Mouse (Mus musculus): Measurements from ENCODE around the gene Stoml2.

DNA sequence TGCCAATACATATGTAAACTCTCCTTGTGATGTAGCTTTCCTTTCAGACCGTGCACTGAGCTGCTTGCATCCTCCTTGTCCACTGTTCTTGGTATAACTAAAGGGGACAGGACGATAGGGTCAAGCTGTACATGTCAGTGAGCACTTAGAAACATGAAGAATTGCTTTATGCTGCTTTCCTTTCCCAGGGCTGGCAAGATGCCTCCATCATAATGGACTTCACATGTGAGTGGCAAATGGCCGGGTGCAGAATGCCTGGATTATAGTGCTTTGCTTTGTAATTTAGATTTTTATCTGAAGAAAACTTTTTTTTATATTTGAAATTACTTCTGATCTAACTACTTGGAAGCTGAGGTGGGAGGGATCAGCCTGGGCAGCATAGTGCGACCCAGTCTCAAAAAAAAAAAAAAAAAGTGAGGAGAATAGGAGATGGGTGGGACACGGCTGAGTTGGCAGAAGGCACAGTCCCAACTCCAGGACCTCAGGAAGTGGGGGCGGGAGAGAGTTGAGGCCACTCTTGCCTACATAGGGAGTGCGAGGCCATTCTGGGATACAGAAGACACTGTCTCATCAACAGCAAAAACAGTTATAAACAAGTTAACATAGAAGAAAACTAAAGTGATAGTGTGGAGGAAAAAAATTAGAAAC, 46.7 kb upstream of the Stoml2 start:
- TF ChIP-seq POLR2A (IDR thresholded peaks at IDR 0.05; ENCODE audit: low read depth, low read length) (no peak), CTCF (IDR thresholded peaks at IDR 0.05; ENCODE audit: borderline replicate concordance, insufficient read depth, low read length) (no peak)
